Mouse (Mus musculus) thymus, postnatal 10 days (tissue): ENCODE measurements around the gene Pdcd6.

Experiments used
- DNase-seq, 2 experiments: peaks; one replicate each; pipeline ENCODE4 v3.0.0; 2021; ENCODE audit warnings: low spot score in 2 of 2

Pdcd6 gene

GRCm38 (mm10) chr13:74282299-74282698 lies 35.1 kb downstream of the Pdcd6 start:
- no peak for DNase-seq

GRCm38 (mm10) chr13:74275726-74276125 lies 41.7 kb downstream of the Pdcd6 start:
- no peak for DNase-seq

- DNase-seq, result peak; percentile 16 to 45
Observed at GRCm38 (mm10) chr13:74260231-74260992, 57.0 kb downstream of the Pdcd6 start.

GRCm38 (mm10) chr13:74259460-74260230 lies 57.7 kb downstream of the Pdcd6 start:
- peak; percentile 8 to 30 for DNase-seq
